Comparison of ENCODE assay signal across 8 mouse cellular contexts in the genomic region with DNA sequence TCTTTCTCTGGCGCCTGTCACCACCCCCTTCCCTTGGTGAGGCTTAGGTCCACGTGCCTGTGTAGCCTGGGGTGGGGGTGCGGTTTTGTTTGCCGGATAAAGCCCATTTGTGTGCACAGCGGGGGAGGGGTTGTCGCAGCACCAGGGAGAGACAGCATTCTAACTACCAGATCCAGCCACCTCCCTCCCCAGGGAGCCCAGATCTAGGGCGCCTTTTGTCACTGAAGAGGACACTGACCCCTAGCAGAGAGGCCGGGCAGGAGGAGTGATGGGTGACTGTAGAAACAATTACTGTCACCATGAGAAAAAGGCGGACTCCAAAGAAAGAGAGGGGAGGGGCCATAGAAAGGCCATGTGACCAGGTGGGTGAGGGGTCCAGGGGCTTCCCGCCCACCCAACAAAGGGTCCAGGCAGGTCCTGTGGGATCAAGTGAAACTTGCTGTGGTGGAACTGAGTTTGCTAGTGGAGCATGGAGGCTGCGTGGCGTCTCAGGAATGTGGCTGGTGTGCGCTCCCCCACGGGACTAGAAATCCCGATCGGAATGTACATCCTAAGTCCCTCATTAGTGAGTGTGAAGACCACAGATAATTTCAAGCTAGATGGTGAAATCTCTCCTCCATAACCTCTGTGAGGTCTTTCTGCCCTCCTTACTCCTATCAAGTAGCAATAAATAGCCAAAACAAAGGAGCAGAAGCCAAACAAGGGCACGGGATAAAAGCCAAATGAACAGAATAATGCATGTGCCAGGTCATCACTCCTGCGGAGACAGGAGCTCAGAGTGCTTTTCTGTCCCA. TPM values are rescaled to one million over a fixed set of nuclear protein-coding genes. Genes with fewer than 3 reads are reported as not detected.
DNase-seq lines count a peak whose midpoint lies in the region; ATAC-seq and TF ChIP-seq lines count a peak whose summit lies in the region.

No protein-coding gene starts in this region.

- no peaks in the 10 kb centered on the region for H3K36me3 ChIP-seq in heart, embryonic 11.5 days (ENCODE audit: control insufficient read depth, insufficient read depth, low read length)
- no peaks in the 10 kb centered on the region for H3K36me3 ChIP-seq in kidney, postnatal 0 days (ENCODE audit: insufficient read depth, low read length)
- H3K36me3 ChIP-seq in lung, embryonic 16.5 days (ENCODE audit: control insufficient read depth, insufficient read depth, low read length), result no peaks in the 10 kb centered on the region
- H3K36me3 ChIP-seq in stomach, embryonic 14.5 days (ENCODE audit: control insufficient read depth, insufficient read depth, low read length), result no peaks in the 10 kb centered on the region

- no peaks in the 10 kb centered on the region for H3K27me3 ChIP-seq in heart, embryonic 11.5 days (ENCODE audit: control insufficient read depth, insufficient read depth, low read length)
- H3K27me3 ChIP-seq in kidney, postnatal 0 days (ENCODE audit: insufficient read depth, low read length), result no peaks in the 10 kb centered on the region
- H3K27me3 ChIP-seq in lung, embryonic 16.5 days (ENCODE audit: control insufficient read depth, insufficient read depth, low read depth, low read length), result peaks cover 7% of the 10 kb centered on the region; the same call in 1 of the 2 replicates
- H3K27me3 ChIP-seq in stomach, embryonic 14.5 days (ENCODE audit: control insufficient read depth, insufficient read depth, low read length), result no peaks in the 10 kb centered on the region

- no peaks in the 10 kb centered on the region for H3K9me3 ChIP-seq in heart, embryonic 11.5 days (replicated peaks; ENCODE audit: control insufficient read depth, low read length)
- H3K9me3 ChIP-seq in kidney, postnatal 0 days (replicated peaks; ENCODE audit: low read length), result no peaks in the 10 kb centered on the region
- H3K9me3 ChIP-seq in lung, embryonic 16.5 days (ENCODE audit: control insufficient read depth, low read length), result no peaks in the 10 kb centered on the region
- no peaks in the 10 kb centered on the region for H3K9me3 ChIP-seq in stomach, embryonic 14.5 days (ENCODE audit: control insufficient read depth, low read depth, low read length)

- peak overlapping the region; percentile 48 for H3K4me3 ChIP-seq in heart, embryonic 11.5 days (ENCODE audit: low read depth, low read length)
- H3K4me3 ChIP-seq in kidney, postnatal 0 days (replicated peaks; ENCODE audit: low read depth, low read length), result peak overlapping the region; percentile 22
- peak overlapping the region; percentile 27 for H3K4me3 ChIP-seq in lung, embryonic 16.5 days (ENCODE audit: low read length)
- H3K4me3 ChIP-seq in stomach, embryonic 14.5 days (ENCODE audit: low read depth, low read length), result peak overlapping the region; percentile 29

- peak; percentile 40 for ATAC-seq in heart, embryonic 11.5 days (replicated peaks; ENCODE audit: insufficient number of reproducible peaks, low FRiP score, low TSS enrichment)
- ATAC-seq in kidney, postnatal 0 days (replicated peaks; ENCODE audit: low FRiP score, low read depth), result peak; percentile 38
- ATAC-seq in lung, embryonic 16.5 days (ENCODE audit: low read depth), result peak; percentile 56
- ATAC-seq in stomach, embryonic 14.5 days (ENCODE audit: insufficient number of reproducible peaks, insufficient read depth, low FRiP score, low read depth), result peak; percentile 59

- peak; percentile 44 to 72 for DNase-seq in layer of hippocampus, adult 18-20 months (ENCODE audit: low spot score in 2 of 2)
- DNase-seq in layer of hippocampus, adult 9-10 months (ENCODE audit: low spot score), result no peak
- peak; percentile 55 for DNase-seq in cerebellum, adult 9-10 months
- DNase-seq in kidney, postnatal 0 days (ENCODE audit: low spot score), result peak; percentile 48
- no peak for DNase-seq in gastrocnemius, adult 18-20 months (ENCODE audit: low spot score)

- peak overlapping the region; percentile 90 for H3K4me2 ChIP-seq in heart, embryonic 11.5 days
- H3K4me2 ChIP-seq in kidney, postnatal 0 days (ENCODE audit: low read length), result peak overlapping the region; percentile 57
- H3K4me2 ChIP-seq in lung, embryonic 16.5 days (ENCODE audit: low read depth, low read length), result peak overlapping the region; percentile 52
- H3K4me2 ChIP-seq in stomach, embryonic 14.5 days (replicated peaks; ENCODE audit: low read depth, low read length), result peak overlapping the region; percentile 73

- WGBS in heart, embryonic 11.5 days (ENCODE audit: insufficient replicate concordance), result under 1% methylated on average over 18 of the region's 18 CpGs
- under 1% methylated on average over 18 of the region's 18 CpGs for WGBS in kidney, postnatal 0 days
- WGBS in lung, embryonic 16.5 days, result under 1% methylated on average over 18 of the region's 18 CpGs
- whole genome bisulfite sequencing in stomach, embryonic 14.5 days, result 1% methylated on average over 18 of the region's 18 CpGs

- TF ChIP-seq CTCF in kidney, postnatal 0 days (IDR thresholded peaks at IDR 0.05; ENCODE audit: low read depth), result no peak

- H3K9ac ChIP-seq in heart, embryonic 11.5 days (ENCODE audit: low read depth, low read length), result peak overlapping the region; percentile 72
- H3K9ac ChIP-seq in kidney, postnatal 0 days (ENCODE audit: low read depth, low read length), result peak overlapping the region; percentile 27; the same call in 1 of the 2 replicates
- peak overlapping the region; percentile 50; the same call in 1 of the 2 replicates for H3K9ac ChIP-seq in lung, embryonic 16.5 days (ENCODE audit: low read length)
- 0 out of 2 replicates have a peak overlapping the region, but pooled peaks have one; percentile 3 for H3K9ac ChIP-seq in stomach, embryonic 14.5 days (replicated peaks; ENCODE audit: low read depth, low read length)

- H3K4me1 ChIP-seq in heart, embryonic 11.5 days (ENCODE audit: control insufficient read depth, insufficient read depth, low read length), result peaks cover 35% of the 10 kb centered on the region
- H3K4me1 ChIP-seq in kidney, postnatal 0 days (replicated peaks; ENCODE audit: insufficient read depth, low read length), result peaks cover 13% of the 10 kb centered on the region
- H3K4me1 ChIP-seq in lung, embryonic 16.5 days (replicated peaks; ENCODE audit: control insufficient read depth, insufficient read depth, low read length), result peaks cover 25% of the 10 kb centered on the region
- H3K4me1 ChIP-seq in stomach, embryonic 14.5 days (ENCODE audit: control insufficient read depth, insufficient read depth, low read length), result peaks cover 29% of the 10 kb centered on the region

- H3K27ac ChIP-seq in heart, embryonic 11.5 days (ENCODE audit: low read depth, low read length), result peak overlapping the region; percentile 69
- no peak overlapping the region for H3K27ac ChIP-seq in kidney, postnatal 0 days
- peak overlapping the region; percentile 26; the same call in 1 of the 2 replicates for H3K27ac ChIP-seq in lung, embryonic 16.5 days (ENCODE audit: low read length)
- no peak overlapping the region for H3K27ac ChIP-seq in stomach, embryonic 14.5 days (ENCODE audit: low read length)

RNA-seq across cellular contexts. Expression of a gene that starts 0.9 kb away (rescaled TPM):
- total RNA-seq in layer of hippocampus, adult 18-20 months (2021), result 10 to 100 TPM in 1 of 2 experiments, 1 to 10 TPM in 1; 9.9 to 10.8 TPM
- polyA plus RNA-seq in heart, embryonic 11.5 days (2014; fragmentation: Nextera tagmentation; extraction: Ambion mirVana), result 39.0 and 39.1 TPM in 2 replicates
- polyA plus RNA-seq in kidney, postnatal 0 days (2015; fragmentation: Nextera tagmentation; extraction: Ambion mirVana), result 12.9 and 15.2 TPM in 2 replicates
- 9.2 and 13.0 TPM in 2 replicates for polyA plus RNA-seq in lung, embryonic 16.5 days (2015; fragmentation: Nextera tagmentation; extraction: Ambion mirVana)
- polyA plus RNA-seq in stomach, embryonic 14.5 days (2014; fragmentation: Nextera tagmentation; extraction: Ambion mirVana), result 2.9 and 3.3 TPM in 2 replicates
- 10 to 100 TPM; 54.2 to 76.9 TPM for total RNA-seq in gastrocnemius, adult 18-20 months (2021)

RNA-seq across cellular contexts. Expression of a gene that starts 11.6 kb away (rescaled TPM):
- total RNA-seq in layer of hippocampus, adult 18-20 months (2021), result 10 to 100 TPM; 61.1 to 70.2 TPM
- polyA plus RNA-seq in heart, embryonic 11.5 days (2014; fragmentation: Nextera tagmentation; extraction: Ambion mirVana), result 25.9 and 42.4 TPM in 2 replicates
- polyA plus RNA-seq in kidney, postnatal 0 days (2015; fragmentation: Nextera tagmentation; extraction: Ambion mirVana), result 48.7 and 55.5 TPM in 2 replicates
- polyA plus RNA-seq in lung, embryonic 16.5 days (2015; fragmentation: Nextera tagmentation; extraction: Ambion mirVana), result 39.1 and 39.4 TPM in 2 replicates
- polyA plus RNA-seq in stomach, embryonic 14.5 days (2014; fragmentation: Nextera tagmentation; extraction: Ambion mirVana), result 32.7 and 40.2 TPM in 2 replicates
- 10 to 100 TPM; 41.0 to 50.4 TPM for total RNA-seq in gastrocnemius, adult 18-20 months (2021)

RNA-seq across cellular contexts. Expression of a gene that starts 13.5 kb away (rescaled TPM):
- 1 to 10 TPM; 2.2 to 3.0 TPM for total RNA-seq in layer of hippocampus, adult 18-20 months (2021)
- 29.3 and 29.5 TPM in 2 replicates for polyA plus RNA-seq in heart, embryonic 11.5 days (2014; fragmentation: Nextera tagmentation; extraction: Ambion mirVana)
- polyA plus RNA-seq in kidney, postnatal 0 days (2015; fragmentation: Nextera tagmentation; extraction: Ambion mirVana), result 24.0 and 27.1 TPM in 2 replicates
- 81.5 and 85.5 TPM in 2 replicates for polyA plus RNA-seq in lung, embryonic 16.5 days (2015; fragmentation: Nextera tagmentation; extraction: Ambion mirVana)
- 26.7 and 28.0 TPM in 2 replicates for polyA plus RNA-seq in stomach, embryonic 14.5 days (2014; fragmentation: Nextera tagmentation; extraction: Ambion mirVana)
- 1 to 10 TPM; 1.7 to 2.2 TPM for total RNA-seq in gastrocnemius, adult 18-20 months (2021)

RNA-seq across cellular contexts. Expression of a gene that starts 23.3 kb away (rescaled TPM):
- total RNA-seq in layer of hippocampus, adult 18-20 months (2021), result 10 to 100 TPM in 1 of 2 experiments, 1 to 10 TPM in 1; 9.2 to 11.7 TPM
- 5.9 and 7.1 TPM in 2 replicates for polyA plus RNA-seq in heart, embryonic 11.5 days (2014; fragmentation: Nextera tagmentation; extraction: Ambion mirVana)
- 1.1 and 1.2 TPM in 2 replicates for polyA plus RNA-seq in kidney, postnatal 0 days (2015; fragmentation: Nextera tagmentation; extraction: Ambion mirVana)
- polyA plus RNA-seq in lung, embryonic 16.5 days (2015; fragmentation: Nextera tagmentation; extraction: Ambion mirVana), result 5.1 and 5.6 TPM in 2 replicates
- polyA plus RNA-seq in stomach, embryonic 14.5 days (2014; fragmentation: Nextera tagmentation; extraction: Ambion mirVana), result 5.3 and 5.6 TPM in 2 replicates
- 1 to 10 TPM; 3.5 to 6.3 TPM for total RNA-seq in gastrocnemius, adult 18-20 months (2021)

RNA-seq across cellular contexts. Expression of a gene that starts 23.7 kb away (rescaled TPM):
- 10 to 100 TPM; 88.3 to 89.6 TPM for total RNA-seq in layer of hippocampus, adult 18-20 months (2021)
- polyA plus RNA-seq in heart, embryonic 11.5 days (2014; fragmentation: Nextera tagmentation; extraction: Ambion mirVana), result 71.0 and 88.5 TPM in 2 replicates
- polyA plus RNA-seq in kidney, postnatal 0 days (2015; fragmentation: Nextera tagmentation; extraction: Ambion mirVana), result 128 and 151 TPM in 2 replicates
- 193 and 230 TPM in 2 replicates for polyA plus RNA-seq in lung, embryonic 16.5 days (2015; fragmentation: Nextera tagmentation; extraction: Ambion mirVana)
- polyA plus RNA-seq in stomach, embryonic 14.5 days (2014; fragmentation: Nextera tagmentation; extraction: Ambion mirVana), result 54.2 and 61.7 TPM in 2 replicates
- total RNA-seq in gastrocnemius, adult 18-20 months (2021), result 10 to 100 TPM; 75.9 to 97.2 TPM

Comparison
In these comparisons a context has a peak if more than half of its experiments do, and no peak if none do; other contexts are left out.
1. DNase-seq: peak in layer of hippocampus, adult 18-20 months (2 of 2), cerebellum, adult 9-10 months (single experiment) and kidney, postnatal 0 days (single experiment); none in layer of hippocampus, adult 9-10 months (single experiment) and gastrocnemius, adult 18-20 months (single experiment).
2. H3K27ac ChIP-seq: peak in heart, embryonic 11.5 days (single experiment) and lung, embryonic 16.5 days (single experiment); none in kidney, postnatal 0 days (single experiment) and stomach, embryonic 14.5 days (single experiment).
3. H3K9ac ChIP-seq: peak in every context shown above with its lines; median percentile 72 in heart, embryonic 11.5 days; 50 in lung, embryonic 16.5 days; 27 in kidney, postnatal 0 days; 3 in stomach, embryonic 14.5 days.
4. Peak in every context shown above with its lines, with median percentiles within 50 percentile points of each other: ATAC-seq, H3K4me2 ChIP-seq and H3K4me3 ChIP-seq.